Mouse (Mus musculus) hematopoietic stem cell, adult 5-6 weeks (primary cell): Measurements from ENCODE around the gene Rsu1. TPM values are rescaled to one million over a fixed set of nuclear protein-coding genes. Genes with fewer than 3 reads are reported as not detected.

Experiments
- ATAC-seq, 2 experiments: fragments of 125-278 bp in 1 of 2; replicated peaks in 1 of 2; 2 replicates each; pipeline ENCODE4 v1.8.0; 2016 to 2017; ENCODE audit warnings: inconsistent platforms in 2 of 2, mild to moderate bottlenecking in 2 of 2, moderate number of reproducible peaks in 2 of 2, low read depth in 1 of 2, moderate TSS enrichment in 1 of 2; ENCODE audit not compliant: low FRiP score in 2 of 2, poor library complexity in 2 of 2, severe bottlenecking in 2 of 2, insufficient read depth in 1 of 2, low TSS enrichment in 1 of 2
- total RNA-seq: library from RNA; stranded (forward); fragments of 172-1452, 232-1000 nt; gene quantifications from 2 replicates; pipeline ENCODE4 v1.2.3, GENCODE M21; 2017

Rsu1 gene
- 133 and 140 TPM in 2 replicates for total RNA-seq

GRCm38 (mm10) chr2:13271165-13271957, at the start of gene Rsu1:
Rsu1 (minus strand) TSS chr2:13271415.
- peak; percentile 98 for ATAC-seq

- ATAC-seq: no peak
Measured at GRCm38 (mm10) chr2:13303376-13303775, 32.2 kb upstream of the Rsu1 start.

GRCm38 (mm10) chr2:13299031-13299430, 27.8 kb upstream of the Rsu1 start:
- ATAC-seq: peak; percentile 77 to 85

DNA sequence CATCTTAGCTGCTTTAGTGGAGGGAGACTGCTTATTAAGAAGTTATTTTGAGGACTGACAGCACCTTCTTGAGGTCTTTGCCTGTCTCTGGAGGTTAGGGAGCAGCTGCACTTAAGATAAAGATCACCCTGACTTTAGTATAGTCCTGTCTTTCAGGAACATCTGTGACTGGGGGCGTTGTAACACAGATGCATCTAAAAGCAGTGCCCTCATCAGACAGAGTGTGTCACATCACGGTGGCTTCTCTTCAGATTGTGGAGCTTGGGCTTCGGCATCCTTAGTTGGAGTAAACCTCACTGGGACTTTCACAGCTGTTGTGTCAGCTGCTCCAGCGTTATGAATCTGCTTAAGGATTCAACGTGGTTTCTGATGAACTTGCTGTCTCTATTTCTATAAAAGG, 26.5 kb upstream of the Rsu1 start:
- ATAC-seq: no peak

GRCm38 (mm10) chr2:13290661-13291060, 19.4 kb upstream of the Rsu1 start:
- ATAC-seq: peak; percentile 17 to 29; a peak in 2 of 4 replicates

DNA sequence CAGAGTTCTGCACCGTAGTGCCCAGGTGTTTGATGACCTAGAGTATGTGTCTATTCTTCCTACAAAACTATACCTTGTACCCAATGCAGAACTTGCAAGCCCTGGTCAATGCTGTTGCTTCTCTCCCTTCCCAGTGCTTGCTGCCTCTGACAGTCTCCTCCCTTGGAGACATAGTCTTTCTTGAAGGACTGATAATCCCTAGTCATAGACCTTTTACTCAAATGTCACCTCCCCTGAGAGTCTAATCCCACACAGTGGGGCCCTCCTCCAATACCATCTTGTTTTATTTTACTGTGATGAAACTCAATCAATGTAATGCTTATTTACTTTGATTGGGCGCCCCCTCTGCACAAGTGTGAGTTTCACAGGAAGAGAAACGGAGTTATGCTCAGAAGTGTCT, 18.9 kb upstream of the Rsu1 start:
- no peak for ATAC-seq

GRCm38 (mm10) chr2:13278114-13278862, 7.1 kb upstream of the Rsu1 start:
- ATAC-seq: peak; percentile 37 to 67; a peak in 2 of 4 replicates

DNA sequence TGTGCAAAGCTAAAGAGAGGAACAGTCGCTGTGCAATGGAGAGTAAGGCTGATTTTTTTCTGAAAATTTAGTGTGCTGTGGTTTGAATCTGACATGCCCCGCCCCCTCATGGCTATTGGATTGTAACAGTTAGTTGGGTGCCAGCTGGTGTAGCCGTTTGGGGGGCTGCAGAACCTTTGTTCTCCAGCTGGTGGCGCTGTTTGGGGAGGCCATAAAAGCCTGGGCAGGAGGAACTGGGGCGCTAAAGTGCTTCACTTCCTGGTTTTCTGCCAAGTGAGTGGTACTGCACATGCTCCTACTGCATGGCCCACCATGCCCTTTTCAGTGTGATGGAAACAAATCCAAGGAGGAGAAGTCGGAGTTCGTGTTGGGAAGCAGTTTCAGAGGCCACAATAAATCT, 4.7 kb upstream of the Rsu1 start:
- ATAC-seq: no peak

GRCm38 (mm10) chr2:13270736-13271135, 479 bp downstream of the Rsu1 start:
- ATAC-seq: peak in 1 of 2 experiments; percentile 6; a peak in 2 of 4 replicates

DNA sequence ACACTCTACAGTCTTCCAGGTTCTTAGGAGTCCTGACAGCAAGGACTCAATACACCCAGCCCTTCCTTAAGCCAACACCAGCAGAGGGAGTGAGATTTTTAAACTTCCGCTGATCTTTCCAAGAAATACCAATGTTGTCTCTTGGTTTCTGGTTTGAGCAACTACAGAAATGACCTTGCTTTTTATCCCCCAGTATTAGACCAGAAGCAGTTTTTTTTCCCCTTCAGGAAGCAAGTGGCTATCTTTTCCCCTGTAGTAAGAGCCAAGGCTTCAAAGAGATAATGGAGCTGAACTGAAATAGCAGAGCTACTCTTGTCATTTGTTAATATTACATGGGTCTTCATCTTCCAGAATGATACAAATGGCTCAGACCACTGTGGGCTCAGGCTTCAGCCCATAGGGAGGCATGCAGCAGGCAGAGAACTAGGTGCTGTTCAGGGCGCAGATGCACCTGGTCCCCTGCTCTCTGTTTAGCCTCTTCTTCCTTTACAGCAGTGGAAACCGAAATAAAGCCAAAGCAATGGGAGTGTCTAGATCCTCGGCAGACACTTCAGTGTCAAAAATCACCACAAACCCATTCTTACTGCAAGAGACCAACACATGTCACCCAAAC, 2.4 kb downstream of the Rsu1 start:
- no peak for ATAC-seq

DNA sequence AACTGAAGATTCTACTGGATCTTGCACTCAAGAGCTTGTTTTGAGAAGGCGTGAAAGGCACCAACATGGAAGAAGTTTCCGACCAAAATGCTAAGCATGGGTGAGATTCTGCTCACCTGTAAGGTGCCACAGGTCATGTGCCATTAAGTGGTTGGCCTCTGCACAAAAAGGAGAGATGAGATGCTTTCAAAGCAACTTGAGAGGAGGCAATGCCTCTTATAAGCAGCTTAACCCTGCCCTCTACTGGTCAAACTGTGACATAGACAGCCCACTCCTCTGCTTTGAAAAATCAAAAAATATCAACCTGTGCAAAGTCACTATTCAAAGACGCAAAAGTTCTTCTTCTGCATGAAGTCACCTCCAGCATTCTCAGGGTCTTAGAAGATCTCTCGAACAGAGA, 6.3 kb downstream of the Rsu1 start:
- peak; percentile 65 to 66 for ATAC-seq

GRCm38 (mm10) chr2:13263150-13263549, 8.1 kb downstream of the Rsu1 start:
- peak; percentile 70 to 92 for ATAC-seq

- ATAC-seq: no peak
Measured at GRCm38 (mm10) chr2:13258606-13259005, 12.6 kb downstream of the Rsu1 start.

GRCm38 (mm10) chr2:13240711-13241110, 30.5 kb downstream of the Rsu1 start:
- ATAC-seq: no peak

GRCm38 (mm10) chr2:13237140-13237901, 33.9 kb downstream of the Rsu1 start:
- ATAC-seq: 0 out of 4 replicates have a peak, but pooled peaks have one; percentile 47

DNA sequence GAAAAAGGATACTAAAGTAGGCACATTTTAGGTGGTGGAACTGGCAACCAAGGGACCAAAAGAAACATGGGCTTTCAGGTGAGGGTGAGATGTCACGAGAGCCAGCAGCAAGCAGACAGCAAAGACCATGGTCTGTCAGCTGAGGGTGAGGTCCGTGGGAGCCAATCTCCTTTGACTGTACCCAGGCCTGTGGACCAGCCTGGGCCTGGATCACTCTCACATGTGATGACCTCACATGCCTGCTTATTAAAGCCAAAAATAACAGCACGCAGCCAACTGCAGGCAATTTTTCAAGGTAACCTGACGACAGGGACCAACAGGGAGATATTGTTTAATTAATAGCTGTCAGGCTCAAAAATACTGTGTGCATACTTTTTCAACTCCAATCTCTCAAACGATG, 35.5 kb downstream of the Rsu1 start:
- ATAC-seq: no peak

DNA sequence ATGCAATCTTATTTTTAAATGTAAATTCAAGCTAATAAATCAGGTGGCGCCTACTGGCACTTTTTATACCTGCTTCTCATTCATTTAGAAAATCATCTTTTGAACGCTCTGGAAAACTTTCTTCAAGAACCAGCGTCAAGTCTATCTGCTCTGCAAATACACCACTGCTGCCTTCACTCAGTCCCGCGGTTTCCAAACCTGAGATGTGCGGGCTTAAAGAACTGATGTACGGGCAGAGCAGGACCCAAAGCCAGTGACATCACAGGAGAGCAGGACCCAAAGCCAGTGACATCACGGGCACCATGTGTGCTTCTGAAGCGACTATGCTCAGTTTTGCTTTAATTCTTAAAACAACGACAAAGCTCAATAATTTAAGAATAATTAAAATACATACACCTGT, 36.4 kb downstream of the Rsu1 start:
- no peak for ATAC-seq
